Mouse (Mus musculus) heart, embryonic 16.5 days (tissue): ENCODE data around the gene Armcx2. TPM values are rescaled to one million over a fixed set of nuclear protein-coding genes. Genes with fewer than 3 reads are reported as not detected.
A peak's percentile ranks its signal among the peaks of the same experiment; 100 is the strongest.
"Not testable (repeated sequence)": the region's sequence is repeated elsewhere in the genome, so short reads cannot be mapped to it uniquely, and the experiment has no call there.

Experiments
- ATAC-seq: fragments of 200-750 bp; cut with Nextera tagmentation; replicated peaks from 2 replicates; pipeline ENCODE4 v1.8.0; 2017; ENCODE audit warnings: moderate number of reproducible peaks; ENCODE audit not compliant: insufficient read depth, low FRiP score; ENCODE audit errors: extremely low read depth
- H3K27ac ChIP-seq: fragments of 300-500 bp; sonication (generic); 2 replicates; pipeline ENCODE4 v1.5.1; 2014; ENCODE audit warnings: mild to moderate bottlenecking, low read length, control low read depth, moderate library complexity
- H3K27me3 ChIP-seq: fragments of 300-500 bp; sonication (generic); 2 replicates; pipeline ENCODE4 v1.6.1; 2014; ENCODE audit warnings: low read length, mixed read lengths; ENCODE audit not compliant: control insufficient read depth, insufficient read depth
- H3K36me3 ChIP-seq: fragments of 300-500 bp; sonication (generic); 2 replicates; pipeline ENCODE4 v1.6.1; 2014; ENCODE audit not compliant: control insufficient read depth, insufficient read depth
- H3K4me1 ChIP-seq: fragments of 300-500 bp; sonication (generic); 2 replicates; pipeline ENCODE4 v1.6.1; 2014; ENCODE audit warnings: low read length, mixed read lengths; ENCODE audit not compliant: control insufficient read depth, insufficient read depth
- H3K4me2 ChIP-seq: fragments of 300-500 bp; sonication (generic); 2 replicates; pipeline ENCODE4 v1.6.1; 2014; ENCODE audit warnings: low read depth, mild to moderate bottlenecking, control low read depth, low read length
- H3K4me3 ChIP-seq: fragments of 300-500 bp; sonication (generic); 2 replicates; pipeline ENCODE4 v1.5.1; 2014; ENCODE audit warnings: mild to moderate bottlenecking, control low read depth, low read length
- H3K9ac ChIP-seq: fragments of 300-500 bp; sonication (generic); 2 replicates; pipeline ENCODE4 v1.6.1; 2014; ENCODE audit warnings: low read length, control low read depth
- H3K9me3 ChIP-seq: fragments of 300-500 bp; sonication (generic); replicated peaks from 2 replicates; pipeline ENCODE4 v1.6.1; 2016; ENCODE audit warnings: low read length; ENCODE audit not compliant: control insufficient read depth
- WGBS: fragments of 180-500 bp; shearing (Covaris S2); extraction: QIAGEN DNeasy Blood & Tissue Kit; methylation state at CpG from one replicate; pipeline ENCODE4 v1.1.7; 2014; 5-methylcytosine and 5-hydroxymethylcytosine counted together
- polyA plus RNA-seq: library from polyadenylated mRNA; unstranded; fragments of >200 nt; fragmentation: Nextera tagmentation; extraction: Ambion mirVana; gene quantifications from 2 replicates; pipeline ENCODE4 v1.2.1, GENCODE M21; 2015

The Armcx2 gene
- polyA plus RNA-seq: 54.2 and 57.4 TPM in 2 replicates

DNA sequence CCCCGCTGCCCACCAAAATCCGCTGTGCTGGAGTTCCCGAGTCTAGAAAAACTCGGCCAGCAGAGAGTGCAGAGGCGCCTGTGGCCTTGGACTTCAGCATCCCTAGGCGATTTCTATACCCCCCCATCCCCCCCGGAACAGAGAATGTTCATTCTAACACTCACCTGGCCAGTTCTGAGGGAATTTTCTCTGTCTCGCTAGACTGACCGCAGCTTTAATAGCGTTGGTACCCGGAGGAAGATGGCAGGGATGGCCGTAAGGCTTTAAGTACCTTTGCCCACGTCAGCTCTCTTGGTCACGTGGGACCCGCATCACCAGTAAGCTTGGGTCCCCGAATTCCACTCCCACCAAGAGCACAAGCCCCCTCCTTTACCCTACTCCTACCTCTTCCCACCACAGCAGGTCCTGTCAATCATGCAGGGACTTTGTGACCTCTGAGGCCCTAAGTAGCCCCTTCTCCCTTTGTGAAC lies at the start of gene Armcx2:
Gene Armcx2 (minus strand): TSS at position 467 of the 470 bp plus-strand sequence.
- H3K4me1 ChIP-seq: 0 out of 2 replicates have a peak, but pooled peaks cover 3% of the 10 kb centered on the region
- H3K4me3 ChIP-seq: peak within 1 kb of the TSS; percentile 72
- peak within 1 kb of the TSS; percentile 81 for H3K9ac ChIP-seq
- H3K27me3 ChIP-seq: no peaks in the 10 kb centered on the region
- 8% methylated on average over 16 of the region's 16 CpGs for WGBS
- H3K36me3 ChIP-seq: peaks cover 2% of the 10 kb centered on the region; the same call in 1 of the 2 replicates
- H3K27ac ChIP-seq: peak within 1 kb of the TSS; percentile 62
- H3K9me3 ChIP-seq: no peaks in the 10 kb centered on the region
- peak within 1 kb of the TSS; percentile 71 for H3K4me2 ChIP-seq
- peak; percentile 88 for ATAC-seq

DNA sequence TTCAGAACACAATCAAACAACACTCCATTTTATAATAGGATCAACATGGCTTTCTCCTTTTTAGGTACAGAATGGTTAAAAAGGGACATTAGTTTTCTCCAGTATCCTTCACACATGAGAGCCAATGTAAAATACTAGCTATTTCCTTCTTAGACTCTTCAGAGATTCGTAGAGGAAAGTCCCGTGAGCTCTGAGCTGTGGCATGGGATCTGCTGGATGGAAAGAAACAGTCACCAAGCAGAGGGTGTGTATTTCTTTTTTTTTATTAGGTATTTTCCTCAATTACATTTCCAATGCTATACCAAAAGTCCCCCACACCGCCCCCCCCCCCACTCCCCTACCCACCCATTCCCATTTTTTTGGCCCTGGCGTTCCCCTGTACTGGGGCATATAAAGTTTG lies 40.6 kb upstream of the Armcx2 start:
- H3K4me3 ChIP-seq: no peak overlapping the region

DNA sequence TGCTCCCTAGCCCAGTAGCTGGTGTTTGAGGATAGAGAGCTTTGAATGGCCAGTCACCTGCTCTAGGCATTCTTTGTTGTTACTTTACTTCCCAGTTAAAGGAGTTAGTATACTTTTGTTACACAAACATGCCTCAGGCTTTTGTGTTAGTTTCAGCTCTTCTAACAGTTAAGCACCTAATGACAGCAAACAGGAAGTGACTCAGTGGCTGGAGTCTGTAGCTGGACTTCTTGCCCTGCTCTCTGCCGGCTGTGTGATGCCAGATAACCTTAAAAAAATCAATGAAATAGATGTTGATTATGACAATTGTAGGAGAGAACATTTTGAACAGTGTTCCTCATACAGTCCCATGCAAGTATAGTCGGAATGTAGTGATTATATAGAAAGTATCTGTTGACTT lies 35.4 kb upstream of the Armcx2 start:
- no peak overlapping the region for H3K27ac ChIP-seq
- H3K4me1 ChIP-seq: no peaks in the 10 kb centered on the region
- H3K9me3 ChIP-seq: no peaks in the 10 kb centered on the region
- no peak for ATAC-seq
- WGBS: 46% methylated on average over 2 of the region's 2 CpGs
- no peak overlapping the region for H3K4me3 ChIP-seq
- H3K36me3 ChIP-seq: no peaks in the 10 kb centered on the region
- H3K27me3 ChIP-seq: no peaks in the 10 kb centered on the region
- H3K9ac ChIP-seq: no peak overlapping the region
- no peak overlapping the region for H3K4me2 ChIP-seq

More for the DNA sequence above, 40.6 kb upstream of the Armcx2 start:
- whole genome bisulfite sequencing: 79% methylated on average over 3 of the region's 4 CpGs
- Histone ChIP-seq H3K4me1 (no peaks in the 10 kb centered on the region), H3K4me2 (no peak overlapping the region), H3K27ac (no peak overlapping the region), H3K27me3 (no peaks in the 10 kb centered on the region; the same call in 1 of the 2 replicates), H3K9me3 (no peaks in the 10 kb centered on the region), H3K36me3 (no peaks in the 10 kb centered on the region), H3K9ac (no peak overlapping the region)
- ATAC-seq: no peak

DNA sequence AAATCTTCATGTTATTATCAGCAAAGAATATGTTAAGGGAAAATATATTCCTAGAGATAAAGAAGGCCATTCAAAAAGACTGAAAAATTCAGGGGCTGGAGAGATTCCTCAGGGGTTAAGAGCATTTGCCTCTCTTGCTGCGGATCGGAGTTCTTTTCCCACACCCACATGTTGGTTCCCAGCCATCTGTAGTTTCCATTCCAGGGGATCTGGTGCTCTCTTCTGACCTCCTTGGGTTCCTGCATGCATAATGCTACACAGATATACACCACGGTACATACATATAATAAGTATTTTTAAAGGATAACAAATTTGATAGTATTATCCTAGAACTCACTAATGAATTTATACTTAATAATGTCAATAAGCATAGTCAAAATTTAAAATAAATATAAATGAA lies 21.5 kb upstream of the Armcx2 start:
- Histone ChIP-seq H3K27me3 (no peaks in the 10 kb centered on the region), H3K4me2 (no peak overlapping the region), H3K4me1 (no peaks in the 10 kb centered on the region), H3K27ac (no peak overlapping the region), H3K4me3 (no peak overlapping the region), H3K9ac (no peak overlapping the region), H3K9me3 (no peaks in the 10 kb centered on the region), H3K36me3 (no peaks in the 10 kb centered on the region)
- no peak for ATAC-seq
- 40% methylated on average over 3 of the region's 3 CpGs for WGBS

DNA sequence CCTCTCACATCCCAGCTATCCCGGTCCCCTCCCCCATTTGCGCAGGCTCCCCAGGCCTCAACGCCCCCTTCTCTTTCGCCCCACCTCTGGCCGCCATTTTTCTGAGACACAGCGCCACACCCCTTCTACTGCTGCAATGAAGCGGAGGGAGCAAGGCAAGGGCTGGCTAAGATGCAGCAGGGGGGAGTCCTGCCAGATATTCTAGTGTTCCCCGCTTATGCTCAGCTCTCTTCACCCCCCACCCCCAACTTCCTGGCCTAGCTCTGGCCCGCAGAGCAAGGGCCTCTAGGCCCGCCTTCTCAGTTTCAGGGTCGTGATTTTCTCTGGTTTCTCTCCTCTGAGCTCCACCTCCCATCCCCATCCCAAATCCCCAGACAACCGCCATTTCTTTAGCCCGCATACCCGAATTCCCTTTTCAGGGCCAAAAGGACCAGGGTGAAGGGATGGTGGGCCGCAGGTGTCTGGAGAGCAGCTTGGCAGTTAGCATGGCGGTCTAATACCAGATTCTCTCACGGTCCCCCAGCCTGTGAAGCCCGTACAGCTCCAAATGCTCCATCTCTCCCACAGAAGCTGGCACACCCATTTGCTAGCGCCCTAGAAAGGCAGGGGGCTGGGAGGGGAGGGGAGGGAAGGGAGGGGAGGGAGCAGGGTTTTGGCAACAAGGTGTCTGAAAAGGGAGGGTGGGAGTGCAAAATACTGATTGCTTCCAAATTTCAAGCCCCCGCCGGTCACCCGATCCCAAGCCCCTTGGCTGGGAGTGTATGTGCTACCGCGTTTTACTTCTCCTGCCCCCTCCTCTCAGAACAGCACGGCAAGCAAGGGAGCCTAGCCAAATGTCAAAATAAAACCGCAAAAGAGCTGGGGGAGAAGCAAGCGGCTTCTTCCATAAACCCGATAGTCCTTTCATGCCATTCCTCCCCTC lies 927 bp downstream of the Armcx2 start:
- Histone ChIP-seq H3K4me3 (peak overlapping the region; percentile 72), H3K4me1 (0 out of 2 replicates have a peak, but pooled peaks cover 3% of the 10 kb centered on the region), H3K4me2 (peak overlapping the region; percentile 71), H3K27me3 (no peaks in the 10 kb centered on the region), H3K9ac (peak overlapping the region; percentile 81), H3K27ac (peak overlapping the region; percentile 62), H3K9me3 (no peaks in the 10 kb centered on the region), H3K36me3 (peaks cover 2% of the 10 kb centered on the region; the same call in 1 of the 2 replicates)
- ATAC-seq: peak; percentile 63
- WGBS: 10% methylated on average over 27 of the region's 28 CpGs

DNA sequence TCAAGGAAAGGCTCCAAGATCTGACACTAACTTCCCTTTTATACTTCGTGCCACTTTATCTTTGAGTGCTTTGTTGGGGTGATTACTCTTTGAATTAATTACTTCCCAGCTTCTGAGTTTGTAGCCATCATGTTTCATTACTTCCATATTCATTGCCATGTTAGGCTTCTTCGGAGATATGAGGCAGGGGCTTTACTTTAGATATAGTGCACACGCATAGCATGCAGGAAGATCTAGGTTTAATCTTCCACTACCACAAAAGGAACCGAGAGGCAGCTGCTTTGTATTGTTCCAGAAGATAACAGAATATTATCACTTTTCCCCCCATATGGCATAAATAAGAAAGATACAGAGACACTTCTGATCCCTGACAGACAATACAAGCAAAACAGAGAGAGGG lies 21.3 kb downstream of the Armcx2 start:
- no peak for ATAC-seq
- H3K27ac ChIP-seq: no peak overlapping the region
- WGBS: 59% methylated on average over 4 of the region's 4 CpGs
- no peak overlapping the region for H3K4me3 ChIP-seq
- no peaks in the 10 kb centered on the region for H3K4me1 ChIP-seq
- H3K9ac ChIP-seq: no peak overlapping the region
- H3K9me3 ChIP-seq: no peaks in the 10 kb centered on the region
- H3K27me3 ChIP-seq: no peaks in the 10 kb centered on the region
- no peaks in the 10 kb centered on the region for H3K36me3 ChIP-seq
- H3K4me2 ChIP-seq: no peak overlapping the region

DNA sequence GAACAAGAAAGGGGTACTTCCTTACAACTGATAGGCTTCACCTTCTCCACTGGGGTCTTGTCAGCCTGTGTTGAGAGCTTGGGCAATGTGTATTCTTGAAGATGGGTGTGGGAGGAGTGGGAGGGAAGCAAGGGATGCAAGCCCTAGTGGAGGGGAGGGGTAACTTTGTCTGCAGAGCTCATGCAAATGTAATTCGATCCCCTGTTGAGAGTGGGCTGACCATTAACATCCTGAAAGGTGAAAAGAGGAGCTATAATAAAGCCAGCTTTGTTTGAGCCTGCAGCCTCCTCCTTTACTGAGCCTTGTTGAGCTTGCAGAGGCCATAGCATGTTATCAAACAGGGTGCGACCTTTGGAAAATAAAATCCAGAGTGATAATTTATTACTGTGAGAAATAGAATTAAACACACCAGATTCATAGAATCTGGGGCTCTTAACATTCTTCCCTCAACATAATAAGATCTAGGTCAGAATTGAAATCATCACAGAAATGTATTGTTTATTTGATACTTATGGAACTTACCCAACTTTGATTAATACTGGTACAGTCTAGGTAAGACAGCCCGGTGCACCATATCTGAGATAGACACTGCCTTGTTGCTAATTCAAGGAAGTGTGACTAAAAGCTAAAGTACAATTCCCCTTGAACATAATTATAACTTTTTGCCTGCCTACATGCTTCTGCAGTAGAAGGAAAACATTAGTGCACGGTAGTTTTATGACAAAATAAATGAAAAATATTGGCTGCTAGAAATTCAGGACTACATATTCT lies 45.4 kb downstream of the Armcx2 start:
- H3K4me2 ChIP-seq, H3K27ac ChIP-seq, H3K4me3 ChIP-seq, ATAC-seq, H3K4me1 ChIP-seq, H3K36me3 ChIP-seq, H3K9ac ChIP-seq, H3K9me3 ChIP-seq, H3K27me3 ChIP-seq: not testable (repeated sequence)
- 37% methylated on average over 4 of the region's 4 CpGs for WGBS

DNA sequence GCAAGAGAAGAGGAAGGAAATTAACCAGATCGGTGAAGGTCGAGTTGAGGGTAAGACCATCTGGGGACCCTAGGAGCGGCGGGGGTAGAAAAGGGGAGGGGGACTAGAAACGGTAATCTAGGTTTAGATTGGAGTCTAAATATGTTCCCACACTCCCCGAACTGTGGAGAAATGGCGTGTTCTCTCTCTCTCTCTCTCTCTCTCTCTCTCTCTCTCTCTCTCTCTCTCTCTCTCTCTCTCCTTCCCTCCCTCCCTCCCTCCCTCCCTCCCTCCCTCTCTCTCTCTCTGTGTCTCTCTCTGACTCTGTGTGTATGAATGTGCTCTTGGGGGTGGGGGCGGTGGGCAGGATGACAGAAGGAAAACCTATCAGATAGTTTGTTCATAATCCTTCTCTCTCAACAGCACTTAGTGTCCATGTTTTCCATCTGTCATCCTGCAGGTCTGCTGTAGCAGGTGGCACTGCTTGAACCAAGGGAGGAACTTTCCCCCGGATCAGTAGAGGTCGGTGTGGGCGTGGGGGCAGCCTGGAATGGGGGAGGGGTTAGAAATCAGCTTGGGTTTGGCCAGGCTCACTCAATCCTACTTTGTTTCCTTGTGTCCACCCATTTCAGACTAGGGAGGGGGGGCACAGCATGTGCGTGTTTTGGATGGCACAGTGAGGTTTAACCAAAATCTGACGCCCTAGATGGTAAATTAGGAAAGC lies 51.6 kb downstream of the Armcx2 start:
- H3K4me1 ChIP-seq: peaks cover 3% of the 10 kb centered on the region; the same call in 1 of the 2 replicates
- H3K9ac ChIP-seq: peak overlapping the region; percentile 85
- H3K27me3 ChIP-seq: no peaks in the 10 kb centered on the region
- H3K9me3 ChIP-seq: no peaks in the 10 kb centered on the region
- peak overlapping the region; percentile 90 for H3K27ac ChIP-seq
- 0 out of 2 replicates have a peak, but pooled peaks have one; percentile 15 for ATAC-seq
- peak overlapping the region; percentile 73 for H3K4me3 ChIP-seq
- H3K36me3 ChIP-seq: no peaks in the 10 kb centered on the region
- 18% methylated on average over 9 of the region's 13 CpGs for WGBS
- H3K4me2 ChIP-seq: peak overlapping the region; percentile 61
